ENCODE assay signal across 37 mouse cellular contexts in genomic region chr11:69584008-69584407, GRCm38 (mm10). TPM values are rescaled to one million over a fixed set of nuclear protein-coding genes. Genes with fewer than 3 reads are reported as not detected.
DNase-seq lines count a peak whose midpoint lies in the region; ATAC-seq and TF ChIP-seq lines count a peak whose summit lies in the region.
"Had no signal": no experiment of that assay in that cellular context is flagged by ENCODE, and none has a peak within 500 bp of the region (broad histone marks: within the 10 kb centered on the region; RNA-seq: fewer than 3 reads in every experiment).

No protein-coding gene starts in this region.

- peaks cover 20% of the 10 kb centered on the region for H3K36me3 ChIP-seq in liver, embryonic 11.5 days (ENCODE audit: control insufficient read depth, insufficient read depth, low read length)
- H3K36me3 ChIP-seq in MEL (ENCODE audit: control insufficient read depth in 1 of 2, insufficient read depth in 2 of 2, low read length in 2 of 2) = peaks cover 17 to 48% of the 10 kb centered on the region in 2 experiments
- peaks cover 21% of the 10 kb centered on the region for H3K36me3 ChIP-seq in liver, embryonic 14.5 days (replicated peaks; ENCODE audit: control insufficient read depth, insufficient read depth, low read depth)
- H3K36me3 ChIP-seq in forebrain, embryonic 11.5 days (ENCODE audit: control insufficient read depth, insufficient read depth, low read length) = peaks cover under 1% of the 10 kb centered on the region; the same call in 1 of the 2 replicates

- H3K9me3 ChIP-seq in liver, embryonic 11.5 days (ENCODE audit: control insufficient read depth, low read length) = no peaks in the 10 kb centered on the region
- H3K9me3 ChIP-seq in MEL (replicated peaks; ENCODE audit: insufficient read depth, low read length) = no peaks in the 10 kb centered on the region
- no peaks in the 10 kb centered on the region for H3K9me3 ChIP-seq in liver, embryonic 14.5 days (ENCODE audit: control insufficient read depth, low read length)
- H3K9me3 ChIP-seq in forebrain, embryonic 11.5 days (ENCODE audit: control insufficient read depth, low read length) = no peaks in the 10 kb centered on the region
- H3K9me3 ChIP-seq: forebrain, embryonic 15.5 days; heart, embryonic 13.5 days; hindbrain, embryonic 15.5 days; limb, embryonic 12.5 days; midbrain, embryonic 13.5 days; neural tube, embryonic 13.5 days had no signal

- H3K27ac ChIP-seq in liver, embryonic 11.5 days (ENCODE audit: low read depth, low read length) = peak overlapping the region; percentile 83
- H3K27ac ChIP-seq in MEL (ENCODE audit: control insufficient read depth, low read depth, low read length) = peak overlapping the region; percentile 84; the same call in 1 of the 2 replicates
- H3K27ac ChIP-seq in liver, embryonic 14.5 days = peak overlapping the region; percentile 86
- no peak overlapping the region for H3K27ac ChIP-seq in forebrain, embryonic 11.5 days (ENCODE audit: low read depth, low read length)
- H3K27ac ChIP-seq: forebrain, embryonic 15.5 days; gastrocnemius, adult 2 months; heart, adult 2 months; heart, embryonic 13.5 days; hindbrain, embryonic 15.5 days; kidney, postnatal 0 days; limb, embryonic 12.5 days; macrophage; midbrain, embryonic 13.5 days; neural tube, embryonic 13.5 days had no signal

- peaks cover 50% of the 10 kb centered on the region for H3K4me1 ChIP-seq in liver, embryonic 11.5 days (replicated peaks; ENCODE audit: control insufficient read depth, insufficient read depth, low read length)
- peaks cover 12 to 46% of the 10 kb centered on the region in 2 experiments for H3K4me1 ChIP-seq in MEL (ENCODE audit: control insufficient read depth in 1 of 2, insufficient read depth in 2 of 2, low read length in 2 of 2)
- H3K4me1 ChIP-seq in liver, embryonic 14.5 days (replicated peaks; ENCODE audit: control insufficient read depth in 2 of 2, insufficient read depth in 2 of 2, low read length in 1 of 2) = peaks cover 38 to 51% of the 10 kb centered on the region in 2 experiments
- H3K4me1 ChIP-seq in forebrain, embryonic 11.5 days (replicated peaks; ENCODE audit: control insufficient read depth, insufficient read depth, low read length) = no peaks in the 10 kb centered on the region; the same call in 1 of the 2 replicates

- TF ChIP-seq EP300 in MEL (IDR thresholded peaks at IDR 0.05; ENCODE audit: low read depth in 1 of 2, low read length in 2 of 2) = no peak
- no peak for TF ChIP-seq EP300 in liver, embryonic 14.5 days (IDR thresholded peaks at IDR 0.05; ENCODE audit: low read depth)

- H3K9ac ChIP-seq in liver, embryonic 11.5 days (ENCODE audit: low read depth, low read length) = no peak overlapping the region
- 0 out of 2 replicates have a peak overlapping the region, but pooled peaks have one; percentile 2 for H3K9ac ChIP-seq in MEL (ENCODE audit: control insufficient read depth, low read depth, low read length, poor library complexity, severe bottlenecking)
- H3K9ac ChIP-seq in liver, embryonic 14.5 days (replicated peaks) = peak overlapping the region; percentile 23; the same call in 1 of the 2 replicates
- H3K9ac ChIP-seq in forebrain, embryonic 11.5 days (ENCODE audit: low read length) = no peak overlapping the region
- H3K9ac ChIP-seq: forebrain, embryonic 15.5 days; heart, embryonic 13.5 days; hindbrain, embryonic 15.5 days; limb, embryonic 12.5 days; midbrain, embryonic 13.5 days; neural tube, embryonic 13.5 days had no signal

- peaks cover 50% of the 10 kb centered on the region for H3K79me2 ChIP-seq in MEL (ENCODE audit: control insufficient read depth, insufficient read depth, low read length, poor library complexity)

- no peak for TF ChIP-seq RAD21 in MEL (IDR thresholded peaks at IDR 0.05; ENCODE audit: low read depth, low read length)

- WGBS in liver, embryonic 11.5 days = 77% methylated on average over 7 of the region's 7 CpGs
- 61% methylated on average over 7 of the region's 7 CpGs for WGBS in liver, embryonic 14.5 days (ENCODE audit: insufficient replicate concordance)
- WGBS in forebrain, embryonic 11.5 days = 92% methylated on average over 7 of the region's 7 CpGs

- H3K27me3 ChIP-seq in liver, embryonic 11.5 days (replicated peaks; ENCODE audit: control insufficient read depth, insufficient read depth, low read length) = no peaks in the 10 kb centered on the region
- H3K27me3 ChIP-seq in MEL (ENCODE audit: control insufficient read depth in 1 of 2, insufficient read depth in 2 of 2, low read length in 2 of 2) = no peaks in the 10 kb centered on the region
- no peaks in the 10 kb centered on the region for H3K27me3 ChIP-seq in liver, embryonic 14.5 days (ENCODE audit: control insufficient read depth, insufficient read depth, low read length)
- no peaks in the 10 kb centered on the region for H3K27me3 ChIP-seq in forebrain, embryonic 11.5 days (ENCODE audit: control insufficient read depth, insufficient read depth, low read length)
- H3K27me3 ChIP-seq: forebrain, embryonic 15.5 days; heart, embryonic 13.5 days; hindbrain, embryonic 15.5 days; limb, embryonic 12.5 days; midbrain, embryonic 13.5 days; neural tube, embryonic 13.5 days had no signal

- no peak overlapping the region for H3K4me3 ChIP-seq in liver, embryonic 11.5 days (ENCODE audit: low read depth, low read length)
- H3K4me3 ChIP-seq in MEL (ENCODE audit: control insufficient read depth in 1 of 2, insufficient read depth in 1 of 2, low read depth in 2 of 2, low read length in 2 of 2) = no peak overlapping the region
- H3K4me3 ChIP-seq in liver, embryonic 14.5 days (ENCODE audit: insufficient read depth in 1 of 2, low read depth in 2 of 2, low read length in 2 of 2) = no peak overlapping the region
- H3K4me3 ChIP-seq in forebrain, embryonic 11.5 days (ENCODE audit: low read depth, low read length) = no peak overlapping the region
- H3K4me3 ChIP-seq: forebrain, embryonic 15.5 days; gastrocnemius, adult 2 months; heart, adult 2 months; heart, embryonic 13.5 days; hindbrain, embryonic 15.5 days; limb, embryonic 12.5 days; midbrain, embryonic 13.5 days; neural tube, embryonic 13.5 days had no signal

- H3K4me2 ChIP-seq in liver, embryonic 11.5 days = peak overlapping the region; percentile 62
- peak overlapping the region; percentile 65 for H3K4me2 ChIP-seq in liver, embryonic 14.5 days (ENCODE audit: low read depth)
- no peak overlapping the region for H3K4me2 ChIP-seq in forebrain, embryonic 11.5 days (ENCODE audit: low read depth, low read length, severe bottlenecking)
- H3K4me2 ChIP-seq: forebrain, embryonic 15.5 days; heart, embryonic 13.5 days; hindbrain, embryonic 15.5 days; limb, embryonic 12.5 days; midbrain, embryonic 13.5 days; neural tube, embryonic 13.5 days had no signal

- ATAC-seq in liver, embryonic 11.5 days (replicated peaks; ENCODE audit: low FRiP score) = no peak
- ATAC-seq in liver, embryonic 14.5 days (ENCODE audit: insufficient read depth) = no peak
- no peak for ATAC-seq in forebrain, embryonic 11.5 days (replicated peaks; ENCODE audit: low FRiP score)
- no peak for ATAC-seq in erythroid progenitor cell, adult 5-6 weeks (replicated peaks; ENCODE audit: low FRiP score, poor library complexity, severe bottlenecking)
- ATAC-seq: CD4-positive, CD25-positive, alpha-beta regulatory T cell, adult 4 months; forebrain, embryonic 15.5 days; intestine, embryonic 16.5 days; midbrain, embryonic 13.5 days had no signal

- TF ChIP-seq POLR2A in MEL (IDR thresholded peaks at IDR 0.05; ENCODE audit: control insufficient read depth in 1 of 2, insufficient read depth in 1 of 2, low read depth in 1 of 2, low read length in 2 of 2, poor library complexity in 1 of 2) = no peak

- no peak for DNase-seq in liver, embryonic 11.5 days (ENCODE audit: low spot score)
- DNase-seq in liver = no peak
- DNase-seq in MEL (ENCODE audit: low read depth, low spot score) = peak; percentile 28
- DNase-seq in liver, embryonic 14.5 days (ENCODE audit: low read depth in 3 of 3, low spot score in 3 of 3) = no peak
- DNase-seq in forebrain, embryonic 11.5 days (ENCODE audit: low spot score) = no peak
- DNase-seq in left cerebral cortex, adult 8-10 months (ENCODE audit: low spot score in 2 of 2) = no peak
- DNase-seq: adrenal gland, postnatal 25 days; cerebellum, adult 18-20 months; cerebellum, postnatal 25 days; gastrocnemius, adult 2 months; gastrocnemius, postnatal 36 days; heart, adult 2 months; heart, postnatal 10 days; kidney, adult 8-10 months; kidney, postnatal 4 days; lung, adult 2 months; lung, postnatal 10 days; right cerebral cortex, postnatal 14 days; thymus, postnatal 14 days had no signal

- TF ChIP-seq CTCF in MEL (IDR thresholded peaks at IDR 0.05 in 2 of 3, conservative IDR thresholded peaks at IDR 0.05 in 1 of 3; ENCODE audit: control insufficient read depth in 1 of 3, insufficient read depth in 1 of 3, low read depth in 2 of 3, low read length in 3 of 3, poor library complexity in 1 of 3, severe bottlenecking in 1 of 3) = no peak
- no peak for TF ChIP-seq CTCF in liver, embryonic 14.5 days (IDR thresholded peaks at IDR 0.05; ENCODE audit: low read depth)

RNA-seq across cellular contexts. Expression of gene Trp53, which starts 3.8 kb away (rescaled TPM):
- polyA plus RNA-seq in liver, embryonic 11.5 days (2014; fragmentation: Nextera tagmentation; extraction: Ambion mirVana) = 196 and 198 TPM in 2 replicates
- total RNA-seq in MEL (2012; rRNA removed) = 74.1 and 76.4 TPM in 2 replicates
- 100 to 1,000 TPM in 1 of 2 experiments, not detected in 1; 212 TPM for polyA plus RNA-seq in MEL (2012; ENCODE audit: insufficient read depth in 1 of 2, insufficient read length in 2 of 2, low read depth in 1 of 2, low replicate concordance in 2 of 2, missing spikeins in 1 of 2)
- polyA plus RNA-seq in liver, embryonic 14.5 days (2012; rRNA removed) = 68.7 and 76.7 TPM in 2 replicates
- 61.2 and 66.4 TPM in 2 replicates for polyA plus RNA-seq in liver, embryonic 14.5 days (2014; fragmentation: Nextera tagmentation; extraction: Ambion mirVana)
- polyA plus RNA-seq in forebrain, embryonic 11.5 days (2014; fragmentation: Nextera tagmentation; extraction: Ambion mirVana) = 168 and 175 TPM in 2 replicates
- total RNA-seq in erythroid progenitor cell, adult 5-6 weeks (2015; ENCODE audit: low replicate concordance) = 38.2 and 75.9 TPM in 2 replicates
- 12.2 TPM in 2 replicates for total RNA-seq in erythroid progenitor cell, adult 5-6 weeks (2017; ENCODE audit: low replicate concordance)
- 10 to 100 TPM; 26.6 to 32.6 (median 28.2) TPM for total RNA-seq in left cerebral cortex, adult 8-10 months (2022)

RNA-seq across cellular contexts. Expression of gene Wrap53, which starts 4.0 kb away (rescaled TPM):
- polyA plus RNA-seq in liver, embryonic 11.5 days (2014; fragmentation: Nextera tagmentation; extraction: Ambion mirVana) = 33.7 and 39.3 TPM in 2 replicates
- total RNA-seq in MEL (2012; rRNA removed) = 18.5 and 18.9 TPM in 2 replicates
- 10 to 100 TPM in 1 of 2 experiments, not detected in 1; 24.5 TPM for polyA plus RNA-seq in MEL (2012; ENCODE audit: insufficient read depth in 1 of 2, insufficient read length in 2 of 2, low read depth in 1 of 2, low replicate concordance in 2 of 2, missing spikeins in 1 of 2)
- 10.8 and 12.7 TPM in 2 replicates for polyA plus RNA-seq in liver, embryonic 14.5 days (2012; rRNA removed)
- 14.8 and 16.1 TPM in 2 replicates for polyA plus RNA-seq in liver, embryonic 14.5 days (2014; fragmentation: Nextera tagmentation; extraction: Ambion mirVana)
- polyA plus RNA-seq in forebrain, embryonic 11.5 days (2014; fragmentation: Nextera tagmentation; extraction: Ambion mirVana) = 39.3 and 44.1 TPM in 2 replicates
- total RNA-seq in erythroid progenitor cell, adult 5-6 weeks (2015; ENCODE audit: low replicate concordance) = 13.8 and 48.3 TPM in 2 replicates
- total RNA-seq in erythroid progenitor cell, adult 5-6 weeks (2017; ENCODE audit: low replicate concordance) = 13.5 and 18.4 TPM in 2 replicates
- 10 to 100 TPM; 10.1 to 13.8 (median 11.3) TPM for total RNA-seq in left cerebral cortex, adult 8-10 months (2022)

RNA-seq across cellular contexts. Expression of gene Atp1b2, which starts 21.7 kb away (rescaled TPM):
- 76.2 and 79.5 TPM in 2 replicates for polyA plus RNA-seq in liver, embryonic 11.5 days (2014; fragmentation: Nextera tagmentation; extraction: Ambion mirVana)
- 13.4 and 15.1 TPM in 2 replicates for total RNA-seq in MEL (2012; rRNA removed)
- 100 to 1,000 TPM in 1 of 2 experiments, not detected in 1; 136 TPM for polyA plus RNA-seq in MEL (2012; ENCODE audit: insufficient read depth in 1 of 2, insufficient read length in 2 of 2, low read depth in 1 of 2, low replicate concordance in 2 of 2, missing spikeins in 1 of 2)
- polyA plus RNA-seq in liver, embryonic 14.5 days (2012; rRNA removed) = 20.6 and 25.2 TPM in 2 replicates
- polyA plus RNA-seq in liver, embryonic 14.5 days (2014; fragmentation: Nextera tagmentation; extraction: Ambion mirVana) = 21.3 and 29.8 TPM in 2 replicates
- 9.3 and 12.6 TPM in 2 replicates for polyA plus RNA-seq in forebrain, embryonic 11.5 days (2014; fragmentation: Nextera tagmentation; extraction: Ambion mirVana)
- total RNA-seq in erythroid progenitor cell, adult 5-6 weeks (2015; ENCODE audit: low replicate concordance) = 20.9 and 36.5 TPM in 2 replicates
- 3.5 and 4.5 TPM in 2 replicates for total RNA-seq in erythroid progenitor cell, adult 5-6 weeks (2017; ENCODE audit: low replicate concordance)
- 100 to 1,000 TPM; 400 to 455 (median 419) TPM for total RNA-seq in left cerebral cortex, adult 8-10 months (2022)
- polyA plus RNA-seq: CD4-positive, CD25-positive, alpha-beta regulatory T cell, adult 4 months; macrophage had no signal

RNA-seq across cellular contexts. Expression of gene Efnb3, which starts 24.0 kb away (rescaled TPM):
- 1.8 and 2.4 TPM in 2 replicates for polyA plus RNA-seq in liver, embryonic 11.5 days (2014; fragmentation: Nextera tagmentation; extraction: Ambion mirVana)
- total RNA-seq in MEL (2012; rRNA removed) = 0.20 and 0.23 TPM in 2 replicates
- under 1 TPM in 1 of 2 experiments, not detected in 1; 0.72 TPM for polyA plus RNA-seq in MEL (2012; ENCODE audit: insufficient read depth in 1 of 2, insufficient read length in 2 of 2, low read depth in 1 of 2, low replicate concordance in 2 of 2, missing spikeins in 1 of 2)
- 1.0 TPM in 2 replicates for polyA plus RNA-seq in liver, embryonic 14.5 days (2012; rRNA removed)
- polyA plus RNA-seq in liver, embryonic 14.5 days (2014; fragmentation: Nextera tagmentation; extraction: Ambion mirVana) = 0.13 and 0.14 TPM in 2 replicates
- 13.1 and 14.9 TPM in 2 replicates for polyA plus RNA-seq in forebrain, embryonic 11.5 days (2014; fragmentation: Nextera tagmentation; extraction: Ambion mirVana)
- 2.5 and 2.9 TPM in 2 replicates for total RNA-seq in erythroid progenitor cell, adult 5-6 weeks (2015; ENCODE audit: low replicate concordance)
- total RNA-seq in erythroid progenitor cell, adult 5-6 weeks (2017; ENCODE audit: low replicate concordance) = 0.77 and 1.1 TPM in 2 replicates
- 10 to 100 TPM; 89.2 to 96.6 (median 90.5) TPM for total RNA-seq in left cerebral cortex, adult 8-10 months (2022)

RNA-seq across cellular contexts. Expression of gene Shbg, which starts 33.7 kb away (rescaled TPM):
- polyA plus RNA-seq in liver, embryonic 11.5 days (2014; fragmentation: Nextera tagmentation; extraction: Ambion mirVana) = 42.9 and 43.8 TPM in 2 replicates
- total RNA-seq in MEL (2012; rRNA removed) = not detected in 2 replicates
- polyA plus RNA-seq in MEL (2012; ENCODE audit: insufficient read depth in 1 of 2, insufficient read length in 2 of 2, low read depth in 1 of 2, low replicate concordance in 2 of 2, missing spikeins in 1 of 2) = not detected
- polyA plus RNA-seq in liver, embryonic 14.5 days (2012; rRNA removed) = 21.4 and 23.5 TPM in 2 replicates
- 28.4 and 33.2 TPM in 2 replicates for polyA plus RNA-seq in liver, embryonic 14.5 days (2014; fragmentation: Nextera tagmentation; extraction: Ambion mirVana)
- polyA plus RNA-seq in forebrain, embryonic 11.5 days (2014; fragmentation: Nextera tagmentation; extraction: Ambion mirVana) = not detected in 2 replicates
- not detected in 2 replicates for total RNA-seq in erythroid progenitor cell, adult 5-6 weeks (2015; ENCODE audit: low replicate concordance)
- not detected in 2 replicates for total RNA-seq in erythroid progenitor cell, adult 5-6 weeks (2017; ENCODE audit: low replicate concordance)
- total RNA-seq in left cerebral cortex, adult 8-10 months (2022) = 1 to 10 TPM in 1 of 4 experiments, not detected in 3; 1.0 TPM
- total RNA-seq: adrenal gland, adult 18-20 months; adrenal gland, postnatal 25 days; gastrocnemius, adult 2 months; gastrocnemius, postnatal 36 days; heart, adult 2 months; heart, postnatal 10 days; hematopoietic stem cell, adult 5-6 weeks; left cerebral cortex, postnatal 14 days; megakaryocyte-erythroid progenitor cell, adult 5-6 weeks had no signal
- polyA plus RNA-seq: CD4-positive, CD25-positive, alpha-beta regulatory T cell, adult 4 months; forebrain, embryonic 15.5 days; heart, adult 2 months; hindbrain, embryonic 15.5 days; limb, embryonic 12.5 days; lung, adult 2 months; macrophage; midbrain, embryonic 13.5 days; neural tube, embryonic 13.5 days; small intestine, adult 2 months; stomach, embryonic 14.5 days; urinary bladder, adult 2 months had no signal

Comparison
In these comparisons a context has a peak if more than half of its experiments do, and no peak if none do; other contexts are left out.
1. H3K9ac ChIP-seq: peak in MEL (single experiment) and liver, embryonic 14.5 days (single experiment); none in liver, embryonic 11.5 days (single experiment) and forebrain, embryonic 11.5 days (single experiment).